Mouse (Mus musculus) forebrain, embryonic 14.5 days (tissue): ENCODE data around the gene Trim37. TPM values are rescaled to one million over a fixed set of nuclear protein-coding genes. Genes with fewer than 3 reads are reported as not detected.
"Not testable (repeated sequence)": the region's sequence is repeated elsewhere in the genome, so short reads cannot be mapped to it uniquely, and the experiment has no call there.

ENCODE experiments used
- ATAC-seq: fragments of 200-750 bp; cut with Nextera tagmentation; 2 replicates; pipeline ENCODE4 v1.8.0; 2017; ENCODE audit warnings: mild to moderate bottlenecking, moderate library complexity
- DNase-seq: peaks from one replicate; pipeline ENCODE4 v3.0.0-alpha.2; 2015; ENCODE audit warnings: low spot score
- H3K27ac ChIP-seq: fragments of 300-500 bp; sonication (generic); 2 replicates; pipeline ENCODE4 v1.5.1; 2014; ENCODE audit warnings: low read depth, mild to moderate bottlenecking, control low read depth, low read length, moderate library complexity
- H3K27me3 ChIP-seq: fragments of 300-500 bp; sonication (generic); replicated peaks from 2 replicates; pipeline ENCODE4 v1.6.1; 2014; ENCODE audit warnings: low read length, control low read depth, mixed read lengths; ENCODE audit not compliant: control insufficient read depth, insufficient read depth
- H3K36me3 ChIP-seq: fragments of 300-500 bp; sonication (generic); 2 replicates; pipeline ENCODE4 v1.6.1; 2014; ENCODE audit warnings: low read length, control low read depth; ENCODE audit not compliant: control insufficient read depth, insufficient read depth
- H3K4me1 ChIP-seq: fragments of 300-500 bp; sonication (generic); 2 replicates; pipeline ENCODE4 v1.6.1; 2014; ENCODE audit warnings: antibody characterized with exemption, low read length, control low read depth; ENCODE audit not compliant: control insufficient read depth, insufficient read depth
- H3K4me2 ChIP-seq: fragments of 300-500 bp; sonication (generic); 2 replicates; pipeline ENCODE4 v1.6.1; 2014; ENCODE audit warnings: mild to moderate bottlenecking, control low read depth, low read length
- H3K4me3 ChIP-seq: fragments of 300-500 bp; sonication (generic); 2 replicates; pipeline ENCODE4 v1.5.1; 2014; ENCODE audit warnings: low read depth, low read length, control low read depth
- H3K9ac ChIP-seq: fragments of 300-500 bp; sonication (generic); 2 replicates; pipeline ENCODE4 v1.6.1; 2014; ENCODE audit warnings: mild to moderate bottlenecking, low read length, control low read depth, moderate library complexity
- H3K9me3 ChIP-seq: fragments of 300-500 bp; sonication (generic); replicated peaks from 2 replicates; pipeline ENCODE4 v1.6.1; 2016; ENCODE audit warnings: low read length, control low read depth, mixed read lengths; ENCODE audit not compliant: control insufficient read depth
- WGBS: fragments of 180-500 bp; shearing (Covaris S2); extraction: QIAGEN DNeasy Blood & Tissue Kit; methylation state at CpG from one replicate; pipeline ENCODE4 v1.1.7; 2014; 5-methylcytosine and 5-hydroxymethylcytosine counted together
- polyA plus RNA-seq: library from polyadenylated mRNA; unstranded; fragments of >200 nt; fragmentation: Nextera tagmentation; extraction: Ambion mirVana; gene quantifications from 2 replicates; pipeline ENCODE4 v1.2.1, GENCODE M21; 2014

Gene Trim37
- polyA plus RNA-seq, 1 experiment from 2014 or later = 88.1 TPM

DNA sequence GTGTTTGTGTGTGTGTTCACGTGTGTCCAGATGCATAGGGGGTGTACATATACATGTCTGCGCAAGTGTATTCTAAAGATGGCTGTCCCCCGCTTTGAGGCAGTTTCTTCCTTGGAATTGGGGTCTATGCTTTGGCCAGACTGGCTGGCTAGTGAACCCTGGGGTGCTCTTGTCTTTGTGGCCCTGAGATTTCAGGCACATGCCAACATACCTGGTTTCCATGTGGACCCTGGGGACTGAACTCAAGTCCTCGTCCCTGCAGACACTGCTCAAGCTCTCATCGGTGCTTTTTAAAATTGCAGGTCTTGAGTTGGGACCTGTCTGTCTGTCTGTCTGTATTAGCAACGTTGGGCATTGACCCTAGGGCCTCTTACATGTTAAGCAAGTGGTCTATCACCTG is 126.4 kb downstream of the Trim37 start:
- Histone ChIP-seq H3K27me3 (no peaks in the 10 kb centered on the region), H3K4me3 (no peak overlapping the region), H3K27ac (no peak overlapping the region), H3K4me2 (no peak overlapping the region), H3K9me3 (no peaks in the 10 kb centered on the region), H3K9ac (no peak overlapping the region), H3K4me1 (no peaks in the 10 kb centered on the region), H3K36me3 (no peaks in the 10 kb centered on the region)
- DNase-seq (no peak), ATAC-seq (no peak)
- WGBS = 94% methylated on average over 6 of the region's 6 CpGs

- Histone ChIP-seq H3K4me3 (no peak overlapping the region), H3K9ac (no peak overlapping the region), H3K4me2 (no peak overlapping the region), H3K27me3 (no peaks in the 10 kb centered on the region), H3K36me3 (no peaks in the 10 kb centered on the region), H3K9me3 (no peaks in the 10 kb centered on the region), H3K27ac (no peak overlapping the region), H3K4me1 (no peaks in the 10 kb centered on the region)
- WGBS = 70% methylated on average over 5 of the region's 5 CpGs
- ATAC-seq (no peak), DNase-seq (no peak)
Observed at GRCm38 (mm10) chr11:87254149-87254548, 127.3 kb downstream of the Trim37 start.

DNA sequence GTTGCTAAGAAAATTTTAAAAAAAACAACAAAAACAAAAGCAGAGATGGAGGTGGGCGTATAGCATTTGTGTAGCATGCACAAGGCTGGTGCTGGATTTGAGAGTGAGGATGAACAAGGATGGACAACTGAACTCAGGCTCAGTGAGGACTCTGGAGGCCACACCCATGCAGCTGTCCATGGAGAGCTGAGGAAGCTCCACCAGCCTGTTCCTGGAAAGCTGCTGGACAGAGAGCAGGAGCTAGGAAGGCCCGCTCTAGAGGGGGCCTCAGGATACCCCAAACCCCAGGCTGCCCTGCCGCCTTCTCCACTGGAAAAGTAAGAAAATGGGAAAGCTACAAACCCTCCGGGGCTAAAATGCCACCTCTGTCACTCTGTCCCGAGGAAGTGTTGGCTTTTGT is 130.4 kb downstream of the Trim37 start:
- Histone ChIP-seq H3K27me3 (no peaks in the 10 kb centered on the region), H3K27ac (no peak overlapping the region), H3K4me2 (no peak overlapping the region), H3K9me3 (no peaks in the 10 kb centered on the region), H3K4me3 (no peak overlapping the region), H3K9ac (no peak overlapping the region), H3K4me1 (no peaks in the 10 kb centered on the region), H3K36me3 (no peaks in the 10 kb centered on the region)
- WGBS = 96% methylated on average over 5 of the region's 5 CpGs
- ATAC-seq (no peak), DNase-seq (no peak)

DNA sequence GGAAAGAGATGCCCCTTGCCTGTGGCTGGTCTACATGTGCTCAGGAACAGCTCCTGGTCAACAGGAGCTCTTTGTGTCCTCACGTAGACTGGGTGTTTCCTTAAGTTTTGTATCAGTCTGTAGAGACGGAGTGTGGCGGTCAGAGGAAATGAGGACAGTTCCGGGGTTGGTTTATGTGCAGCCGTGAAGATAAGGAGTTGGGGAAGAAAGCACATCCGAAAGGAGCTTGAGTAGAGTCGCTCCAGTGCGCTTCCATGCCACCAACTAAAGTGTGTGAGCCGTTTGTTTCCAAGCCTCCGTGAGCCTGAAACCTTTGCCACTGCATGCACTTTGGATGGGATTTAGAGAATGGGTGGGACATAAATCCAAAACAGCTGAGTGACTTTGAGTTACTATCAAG is 132.9 kb downstream of the Trim37 start:
- Histone ChIP-seq H3K27me3 (no peaks in the 10 kb centered on the region), H3K36me3 (no peaks in the 10 kb centered on the region), H3K4me2 (no peak overlapping the region), H3K4me1 (no peaks in the 10 kb centered on the region; the same call in 1 of the 2 replicates), H3K9me3 (no peaks in the 10 kb centered on the region), H3K27ac (no peak overlapping the region), H3K9ac (no peak overlapping the region), H3K4me3 (no peak overlapping the region)
- WGBS = 93% methylated on average over 10 of the region's 10 CpGs
- ATAC-seq = no peak
- no peak for DNase-seq

DNA sequence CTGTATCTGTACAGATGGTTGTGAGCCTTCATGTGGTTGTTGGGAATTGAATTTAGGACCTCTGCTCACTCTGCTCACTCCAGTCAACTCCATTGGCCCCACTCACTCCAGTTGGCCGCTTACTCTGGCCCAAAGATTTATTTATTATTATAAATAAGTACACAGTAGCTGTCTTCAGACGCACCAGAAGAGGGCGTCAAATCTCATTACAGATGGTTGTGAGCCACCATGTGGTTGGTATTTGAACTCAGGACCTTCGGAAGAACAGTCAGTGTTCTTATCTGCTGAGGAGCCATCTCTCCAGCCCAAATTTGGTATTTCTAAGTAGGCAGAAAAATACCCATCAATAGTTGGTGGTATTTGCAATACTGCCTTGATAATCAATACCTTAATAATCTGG is 134.8 kb downstream of the Trim37 start:
- not testable (repeated sequence) for DNase-seq, H3K4me3 ChIP-seq
- WGBS = 79% methylated on average over 4 of the region's 4 CpGs

GRCm38 (mm10) chr11:87263946-87264345 is 137.1 kb downstream of the Trim37 start:
- no peaks in the 10 kb centered on the region for H3K9me3 ChIP-seq
- H3K36me3 ChIP-seq = no peaks in the 10 kb centered on the region
- no peak for DNase-seq
- WGBS = 30% methylated on average over 7 of the region's 7 CpGs
- H3K4me2 ChIP-seq = no peak overlapping the region
- no peak overlapping the region for H3K4me3 ChIP-seq
- ATAC-seq = no peak
- no peak overlapping the region for H3K27ac ChIP-seq
- H3K9ac ChIP-seq = no peak overlapping the region
- no peaks in the 10 kb centered on the region for H3K27me3 ChIP-seq
- H3K4me1 ChIP-seq = no peaks in the 10 kb centered on the region; the same call in 1 of the 2 replicates

More for the DNA sequence above, 134.8 kb downstream of the Trim37 start:
- H3K27ac ChIP-seq, H3K36me3 ChIP-seq, H3K9ac ChIP-seq, H3K4me1 ChIP-seq, ATAC-seq, H3K4me2 ChIP-seq, H3K27me3 ChIP-seq, H3K9me3 ChIP-seq: not testable (repeated sequence)

GRCm38 (mm10) chr11:87266246-87266645 is 139.4 kb downstream of the Trim37 start:
- Histone ChIP-seq H3K4me2 (no peak overlapping the region), H3K27ac (no peak overlapping the region), H3K9ac (no peak overlapping the region), H3K4me3 (no peak overlapping the region), H3K27me3 (no peaks in the 10 kb centered on the region), H3K4me1 (peaks cover 7% of the 10 kb centered on the region; the same call in 1 of the 2 replicates), H3K9me3 (no peaks in the 10 kb centered on the region), H3K36me3 (no peaks in the 10 kb centered on the region)
- DNase-seq (no peak), ATAC-seq (no peak)
- 71% methylated on average over 4 of the region's 4 CpGs for WGBS

- Histone ChIP-seq H3K4me3 (no peak overlapping the region), H3K36me3 (no peaks in the 10 kb centered on the region), H3K27ac (no peak overlapping the region), H3K4me2 (no peak overlapping the region), H3K9ac (no peak overlapping the region), H3K27me3 (no peaks in the 10 kb centered on the region), H3K9me3 (no peaks in the 10 kb centered on the region), H3K4me1 (peaks cover 8% of the 10 kb centered on the region; the same call in 1 of the 2 replicates)
- 91% methylated on average over 2 of the region's 2 CpGs for WGBS
- ATAC-seq (no peak), DNase-seq (no peak)
Observed at GRCm38 (mm10) chr11:87268803-87269202, 141.9 kb downstream of the Trim37 start.
